Mouse (Mus musculus) limb, embryonic 10.5 days (tissue): ENCODE measurements around the gene Ccdc88c. TPM values are rescaled to one million over a fixed set of nuclear protein-coding genes. Genes with fewer than 3 reads are reported as not detected.
A peak's percentile ranks its signal among the peaks of the same experiment; 100 is the strongest.

ENCODE experiments used
- DNase-seq: peaks from one replicate; pipeline ENCODE4 v3.0.0-alpha.2; 2017; ENCODE audit warnings: low spot score
- H3K27ac ChIP-seq: fragments of 300-500 bp; sonication (generic); 2 replicates; pipeline ENCODE4 v1.5.1; 2016; ENCODE audit warnings: mild to moderate bottlenecking
- H3K27me3 ChIP-seq: fragments of 300-500 bp; sonication (generic); 2 replicates; pipeline ENCODE4 v1.6.1; 2016; ENCODE audit warnings: low read depth, mild to moderate bottlenecking; ENCODE audit not compliant: poor library complexity, severe bottlenecking
- H3K36me3 ChIP-seq: fragments of 300-500 bp; sonication (generic); 2 replicates; pipeline ENCODE4 v1.6.1; 2016; ENCODE audit warnings: mild to moderate bottlenecking, moderate library complexity
- H3K4me1 ChIP-seq: fragments of 300-500 bp; sonication (generic); 2 replicates; pipeline ENCODE4 v1.6.1; 2016
- H3K4me3 ChIP-seq: fragments of 300-500 bp; sonication (generic); 2 replicates; pipeline ENCODE4 v1.5.1; 2016; ENCODE audit warnings: mild to moderate bottlenecking, moderate library complexity
- H3K9me3 ChIP-seq: fragments of 300-500 bp; sonication (generic); replicated peaks from 2 replicates; pipeline ENCODE4 v1.6.1; 2016; ENCODE audit warnings: mild to moderate bottlenecking
- WGBS: fragments of 180-500 bp; shearing (Covaris S2); methylation state at CpG from one replicate; pipeline ENCODE4 v1.1.7; 2016; 5-methylcytosine and 5-hydroxymethylcytosine counted together
- polyA plus RNA-seq: library from polyadenylated mRNA; unstranded; fragments of >200 nt; fragmentation: Nextera tagmentation; extraction: Ambion mirVana; gene quantifications from 2 replicates; pipeline ENCODE4 v1.2.1, GENCODE M21; 2016

The Ccdc88c gene
- polyA plus RNA-seq, 1 experiment from 2014 or later = 5.1 TPM

- 60% methylated on average over 7 of the region's 7 CpGs for WGBS
- Histone ChIP-seq H3K27me3 (peaks cover 51% of the 10 kb centered on the region), H3K36me3 (peaks cover 17% of the 10 kb centered on the region), H3K4me3 (no peak overlapping the region), H3K9me3 (no peaks in the 10 kb centered on the region), H3K4me1 (peaks cover 50% of the 10 kb centered on the region), H3K27ac (no peak overlapping the region)
- peak; percentile 35 for DNase-seq
Measured at GRCm38 (mm10) chr12:101025379-101025778, 3.5 kb downstream of the Ccdc88c start.

- H3K27me3 ChIP-seq = peaks cover 51% of the 10 kb centered on the region
- H3K4me1 ChIP-seq = peaks cover 50% of the 10 kb centered on the region
- no peak overlapping the region for H3K4me3 ChIP-seq
- H3K27ac ChIP-seq = no peak overlapping the region
- H3K9me3 ChIP-seq = no peaks in the 10 kb centered on the region
- peaks cover 23% of the 10 kb centered on the region for H3K36me3 ChIP-seq
- DNase-seq = peak; percentile 29
- 74% methylated on average over 8 of the region's 8 CpGs for WGBS
Measured at GRCm38 (mm10) chr12:101024824-101025223, 4.0 kb downstream of the Ccdc88c start.

GRCm38 (mm10) chr12:101023143-101023542, 5.7 kb downstream of the Ccdc88c start:
- peaks cover 25% of the 10 kb centered on the region for H3K36me3 ChIP-seq
- H3K27me3 ChIP-seq = peaks cover 43% of the 10 kb centered on the region
- WGBS = 89% methylated on average over 11 of the region's 11 CpGs
- peaks cover 50% of the 10 kb centered on the region for H3K4me1 ChIP-seq
- no peak overlapping the region for H3K4me3 ChIP-seq
- DNase-seq = no peak
- no peaks in the 10 kb centered on the region for H3K9me3 ChIP-seq
- no peak overlapping the region for H3K27ac ChIP-seq

GRCm38 (mm10) chr12:101022353-101022752, 6.5 kb downstream of the Ccdc88c start:
- WGBS = 95% methylated on average over 8 of the region's 8 CpGs
- Histone ChIP-seq H3K9me3 (no peaks in the 10 kb centered on the region), H3K27me3 (peaks cover 35% of the 10 kb centered on the region), H3K4me1 (peaks cover 50% of the 10 kb centered on the region), H3K4me3 (no peak overlapping the region), H3K27ac (no peak overlapping the region), H3K36me3 (peaks cover 25% of the 10 kb centered on the region)
- DNase-seq = peak; percentile 21

- Histone ChIP-seq H3K27ac (peak overlapping the region; percentile 54; the same call in 1 of the 2 replicates), H3K4me1 (peaks cover 50% of the 10 kb centered on the region), H3K4me3 (no peak overlapping the region), H3K36me3 (peaks cover 25% of the 10 kb centered on the region), H3K27me3 (peaks cover 28% of the 10 kb centered on the region), H3K9me3 (no peaks in the 10 kb centered on the region)
- DNase-seq = no peak
- WGBS = 81% methylated on average over 9 of the region's 9 CpGs
Measured at GRCm38 (mm10) chr12:101021484-101022226, 7.2 kb downstream of the Ccdc88c start.

- H3K27me3 ChIP-seq = peaks cover 15% of the 10 kb centered on the region
- 94% methylated on average over 15 of the region's 15 CpGs for WGBS
- H3K27ac ChIP-seq = no peak overlapping the region
- peaks cover 57% of the 10 kb centered on the region for H3K4me1 ChIP-seq
- H3K36me3 ChIP-seq = peaks cover 25% of the 10 kb centered on the region
- no peak for DNase-seq
- H3K9me3 ChIP-seq = no peaks in the 10 kb centered on the region
- no peak overlapping the region for H3K4me3 ChIP-seq
Measured at GRCm38 (mm10) chr12:101020210-101021015, 8.4 kb downstream of the Ccdc88c start.

GRCm38 (mm10) chr12:101019443-101019842, 9.4 kb downstream of the Ccdc88c start:
- Histone ChIP-seq H3K4me3 (no peak overlapping the region), H3K27ac (no peak overlapping the region), H3K27me3 (peaks cover 14% of the 10 kb centered on the region), H3K4me1 (peaks cover 59% of the 10 kb centered on the region), H3K36me3 (peaks cover 25% of the 10 kb centered on the region), H3K9me3 (no peaks in the 10 kb centered on the region)
- 89% methylated on average over 7 of the region's 7 CpGs for WGBS
- DNase-seq = no peak

GRCm38 (mm10) chr12:101019031-101019430, 9.8 kb downstream of the Ccdc88c start:
- H3K4me3 ChIP-seq = no peak overlapping the region
- peaks cover 25% of the 10 kb centered on the region for H3K36me3 ChIP-seq
- H3K27me3 ChIP-seq = peaks cover 14% of the 10 kb centered on the region
- no peak overlapping the region for H3K27ac ChIP-seq
- no peak for DNase-seq
- peaks cover 63% of the 10 kb centered on the region for H3K4me1 ChIP-seq
- 83% methylated on average over 5 of the region's 5 CpGs for WGBS
- H3K9me3 ChIP-seq = no peaks in the 10 kb centered on the region

- H3K27ac ChIP-seq = peak overlapping the region; percentile 78
- peaks cover 25% of the 10 kb centered on the region for H3K36me3 ChIP-seq
- H3K9me3 ChIP-seq = no peaks in the 10 kb centered on the region
- no peak for DNase-seq
- H3K4me3 ChIP-seq = peak overlapping the region; percentile 12; the same call in 1 of the 2 replicates
- H3K27me3 ChIP-seq = peaks cover 17% of the 10 kb centered on the region
- 14% methylated on average over 6 of the region's 6 CpGs for WGBS
- peaks cover 71% of the 10 kb centered on the region for H3K4me1 ChIP-seq
Measured at GRCm38 (mm10) chr12:101017971-101018371, 10.9 kb downstream of the Ccdc88c start.

GRCm38 (mm10) chr12:101016412-101016928, 12.4 kb downstream of the Ccdc88c start:
- 43% methylated on average over 5 of the region's 5 CpGs for WGBS
- no peak overlapping the region for H3K4me3 ChIP-seq
- H3K27me3 ChIP-seq = peaks cover 29% of the 10 kb centered on the region
- no peak for DNase-seq
- H3K36me3 ChIP-seq = peaks cover 18% of the 10 kb centered on the region
- H3K4me1 ChIP-seq = peaks cover 78% of the 10 kb centered on the region
- H3K27ac ChIP-seq = peak overlapping the region; percentile 78
- H3K9me3 ChIP-seq = no peaks in the 10 kb centered on the region

GRCm38 (mm10) chr12:101015926-101016325, 12.9 kb downstream of the Ccdc88c start:
- peaks cover 13% of the 10 kb centered on the region for H3K36me3 ChIP-seq
- H3K4me3 ChIP-seq = no peak overlapping the region
- no peak for DNase-seq
- H3K9me3 ChIP-seq = no peaks in the 10 kb centered on the region
- peak overlapping the region; percentile 78 for H3K27ac ChIP-seq
- peaks cover 35% of the 10 kb centered on the region for H3K27me3 ChIP-seq
- peaks cover 75% of the 10 kb centered on the region for H3K4me1 ChIP-seq
- 51% methylated on average over 4 of the region's 4 CpGs for WGBS

- Histone ChIP-seq H3K27me3 (peaks cover 41% of the 10 kb centered on the region), H3K4me1 (peaks cover 80% of the 10 kb centered on the region), H3K9me3 (no peaks in the 10 kb centered on the region), H3K27ac (no peak overlapping the region), H3K36me3 (peaks cover 6% of the 10 kb centered on the region), H3K4me3 (no peak overlapping the region)
- WGBS = 89% methylated on average over 11 of the region's 11 CpGs
- no peak for DNase-seq
Measured at GRCm38 (mm10) chr12:101015165-101015560, 13.7 kb downstream of the Ccdc88c start.
